Mouse (Mus musculus) liver, embryonic 14.5 days (tissue): Measurements from ENCODE around the gene Mrpl11.

Experiments
- CTCF ChIP-seq: IDR thresholded peaks from 2 replicates; pipeline ENCODE4 v1.5.1; 2016; ENCODE audit warnings: antibody characterized with exemption, low read depth, control low read depth
- EP300 ChIP-seq: IDR thresholded peaks from 2 replicates; pipeline ENCODE4 v1.6.1; 2016; ENCODE audit warnings: antibody characterized with exemption, low read depth

DNA sequence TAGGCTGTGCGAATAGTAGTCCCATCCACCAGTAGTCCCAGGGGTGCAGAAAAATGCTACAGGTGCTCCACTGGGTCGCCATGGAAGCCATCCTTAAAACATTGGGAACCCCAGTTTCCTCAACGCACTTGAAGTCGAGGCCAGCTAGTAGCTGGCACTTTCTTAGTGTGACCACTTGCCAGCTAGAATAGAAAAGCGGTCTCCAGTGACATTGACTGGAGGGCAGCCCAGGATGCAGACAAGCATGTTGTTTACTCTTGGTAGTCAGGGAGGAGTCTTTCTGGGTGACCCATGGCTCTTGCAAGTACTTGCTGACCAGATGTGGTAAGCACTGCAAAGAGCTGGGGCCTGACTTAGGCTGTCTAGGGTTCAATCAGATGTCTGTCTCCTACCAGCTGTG is 33.2 kb upstream of the Mrpl11 start:
- TF ChIP-seq CTCF (no peak), EP300 (no peak)
